Mouse (Mus musculus): ENCODE results near the gene Galm. TPM values are rescaled to one million over a fixed set of nuclear protein-coding genes. Genes with fewer than 3 reads are reported as not detected.

The Galm gene
- total and polyA plus RNA-seq, 3 experiments = 0.15 TPM; not detected in 2

DNA sequence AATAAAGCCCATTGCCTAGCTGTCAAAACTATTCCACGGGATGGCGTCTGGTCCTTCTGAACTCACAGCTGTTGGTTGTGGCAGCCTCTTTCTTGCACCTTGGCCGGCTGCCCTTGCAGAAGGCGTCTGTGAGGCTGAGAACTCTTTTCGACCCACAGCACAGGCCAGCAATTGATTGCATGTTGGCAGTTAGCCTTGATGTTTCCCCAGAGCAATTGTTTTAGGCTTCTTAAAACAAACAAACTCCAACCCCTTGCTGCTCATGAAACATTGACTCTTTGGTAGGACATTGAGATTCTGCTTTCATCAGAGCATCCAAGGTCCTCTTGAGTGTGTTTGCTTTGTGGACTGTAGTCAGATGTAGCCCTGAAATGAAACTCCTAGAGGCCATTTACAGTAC, 33.2 kb downstream of the Galm start:
- Histone ChIP-seq H3K36me3 (ENCODE audit: control insufficient read depth in 1 of 2, insufficient read depth in 2 of 2, low read length in 2 of 2) (no peaks in the 10 kb centered on the region), H3K79me2 (ENCODE audit: control insufficient read depth, insufficient read depth, low read length, poor library complexity) (no peaks in the 10 kb centered on the region), H3K4me1 (ENCODE audit: control insufficient read depth in 1 of 2, insufficient read depth in 2 of 2, low read length in 2 of 2) (no peaks in the 10 kb centered on the region), H3K9me3 (replicated peaks; ENCODE audit: insufficient read depth, low read length) (no peaks in the 10 kb centered on the region), H3K4me3 (ENCODE audit: control insufficient read depth in 1 of 2, insufficient read depth in 1 of 2, low read depth in 2 of 2, low read length in 2 of 2) (no peak overlapping the region), H3K27me3 (ENCODE audit: control insufficient read depth in 1 of 2, insufficient read depth in 2 of 2, low read length in 2 of 2) (no peaks in the 10 kb centered on the region), H3K27ac (ENCODE audit: control insufficient read depth, low read depth, low read length) (no peak overlapping the region), H3K9ac (ENCODE audit: control insufficient read depth, low read depth, low read length, poor library complexity, severe bottlenecking) (no peak overlapping the region)
- TF ChIP-seq KAT2A (conservative IDR thresholded peaks at IDR 0.05; ENCODE audit: low read depth, low read length) (no peak), MAFK (IDR thresholded peaks at IDR 0.05; ENCODE audit: borderline replicate concordance, low read depth, low read length) (no peak), RAD21 (IDR thresholded peaks at IDR 0.05; ENCODE audit: low read depth, low read length) (no peak), GABPA (IDR thresholded peaks at IDR 0.05; ENCODE audit: low read depth, low read length) (no peak)
- DNase-seq (ENCODE audit: low read depth, low spot score) = no peak

DNA sequence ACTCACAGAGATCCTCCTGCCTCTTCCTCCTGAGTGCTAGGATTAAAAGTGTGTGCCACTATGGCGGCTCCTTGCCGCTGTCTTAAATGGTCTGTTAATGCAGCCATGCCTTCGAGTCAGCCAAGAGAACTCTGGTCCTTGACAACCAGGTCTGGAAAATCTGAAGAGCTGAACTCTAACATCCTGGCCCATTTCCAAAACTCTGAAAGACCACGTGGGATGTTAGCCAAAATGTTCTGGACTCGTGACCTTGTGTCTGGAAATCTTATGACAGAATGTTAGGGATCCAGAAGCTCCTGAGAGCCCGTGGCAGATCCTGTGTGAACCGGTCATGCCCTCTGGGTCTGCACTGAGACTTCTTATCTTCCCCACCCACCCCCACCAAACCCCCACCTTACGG, 36.7 kb downstream of the Galm start:
- Histone ChIP-seq H3K79me2 (ENCODE audit: control insufficient read depth, insufficient read depth, low read length, poor library complexity) (no peaks in the 10 kb centered on the region), H3K36me3 (ENCODE audit: control insufficient read depth in 1 of 2, insufficient read depth in 2 of 2, low read length in 2 of 2) (no peaks in the 10 kb centered on the region), H3K27ac (ENCODE audit: control insufficient read depth, low read depth, low read length) (no peak overlapping the region), H3K4me1 (ENCODE audit: control insufficient read depth in 1 of 2, insufficient read depth in 2 of 2, low read length in 2 of 2) (no peaks in the 10 kb centered on the region), H3K9ac (ENCODE audit: control insufficient read depth, low read depth, low read length, poor library complexity, severe bottlenecking) (no peak overlapping the region), H3K9me3 (replicated peaks; ENCODE audit: insufficient read depth, low read length) (no peaks in the 10 kb centered on the region), H3K4me3 (ENCODE audit: control insufficient read depth in 1 of 2, insufficient read depth in 1 of 2, low read depth in 2 of 2, low read length in 2 of 2) (no peak overlapping the region), H3K27me3 (ENCODE audit: control insufficient read depth in 1 of 2, insufficient read depth in 2 of 2, low read length in 2 of 2) (peaks cover 0 to 6% of the 10 kb centered on the region in 2 experiments; a peak in 3 of 4 replicates)
- DNase-seq (ENCODE audit: low read depth, low spot score) = no peak
- no peak for TF ChIP-seq GABPA (IDR thresholded peaks at IDR 0.05; ENCODE audit: low read depth, low read length)
- no peak for TF ChIP-seq E2F4 (IDR thresholded peaks at IDR 0.05; ENCODE audit: borderline replicate concordance, low read depth, low read length)
- TF ChIP-seq TCF12 (IDR thresholded peaks at IDR 0.05; ENCODE audit: low read depth, low read length) = no peak
- no peak for TF ChIP-seq NRF1 (IDR thresholded peaks at IDR 0.05; ENCODE audit: insufficient read depth, low read depth, low read length, poor library complexity, severe bottlenecking)
- TF ChIP-seq JUND (IDR thresholded peaks at IDR 0.05; ENCODE audit: low read depth, low read length) = no peak
- no peak for TF ChIP-seq CHD1 (IDR thresholded peaks at IDR 0.05; ENCODE audit: low read depth, low read length)
- TF ChIP-seq MXI1 (IDR thresholded peaks at IDR 0.05; ENCODE audit: low read depth, low read length) = no peak
- TF ChIP-seq POLR2AphosphoS2 (IDR thresholded peaks at IDR 0.05; ENCODE audit: low read length) = no peak
- TF ChIP-seq SMC3 (IDR thresholded peaks at IDR 0.05; ENCODE audit: low read depth, low read length) = no peak
- no peak for TF ChIP-seq UBTF (IDR thresholded peaks at IDR 0.05; ENCODE audit: borderline replicate concordance, insufficient read depth, low read depth, low read length)

DNA sequence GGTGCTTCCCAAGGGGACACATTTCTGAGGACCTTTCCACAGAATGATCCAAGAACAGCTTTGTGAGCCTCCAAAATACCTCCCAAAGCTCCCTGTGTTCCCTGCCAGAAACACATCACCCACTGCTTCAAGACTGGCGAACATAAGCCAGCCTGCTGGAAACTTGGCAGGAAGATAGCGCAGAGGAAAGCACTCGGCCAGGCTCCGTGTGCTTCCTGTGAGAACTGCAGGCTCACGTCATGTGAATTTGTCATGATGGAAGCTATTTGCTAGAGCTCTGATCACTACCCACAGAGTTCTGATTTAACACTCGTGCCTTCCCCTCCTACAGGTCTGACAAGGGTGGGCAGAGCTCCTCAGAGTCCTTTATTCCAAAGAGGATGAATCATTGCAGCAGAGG, 38.5 kb downstream of the Galm start:
- no peak for DNase-seq (ENCODE audit: low read depth, low spot score)
- H3K79me2 ChIP-seq (ENCODE audit: control insufficient read depth, insufficient read depth, low read length, poor library complexity) = no peaks in the 10 kb centered on the region
- peaks cover 0 to 6% of the 10 kb centered on the region in 2 experiments; a peak in 3 of 4 replicates for H3K27me3 ChIP-seq (ENCODE audit: control insufficient read depth in 1 of 2, insufficient read depth in 2 of 2, low read length in 2 of 2)
- no peak overlapping the region for H3K4me3 ChIP-seq (ENCODE audit: control insufficient read depth in 1 of 2, insufficient read depth in 1 of 2, low read depth in 2 of 2, low read length in 2 of 2)
- no peak overlapping the region for H3K9ac ChIP-seq (ENCODE audit: control insufficient read depth, low read depth, low read length, poor library complexity, severe bottlenecking)
- no peak overlapping the region for H3K27ac ChIP-seq (ENCODE audit: control insufficient read depth, low read depth, low read length)
- H3K9me3 ChIP-seq (replicated peaks; ENCODE audit: insufficient read depth, low read length) = no peaks in the 10 kb centered on the region
- no peaks in the 10 kb centered on the region for H3K4me1 ChIP-seq (ENCODE audit: control insufficient read depth in 1 of 2, insufficient read depth in 2 of 2, low read length in 2 of 2)
- no peaks in the 10 kb centered on the region for H3K36me3 ChIP-seq (ENCODE audit: control insufficient read depth in 1 of 2, insufficient read depth in 2 of 2, low read length in 2 of 2)
- TF ChIP-seq MEF2A (IDR thresholded peaks at IDR 0.05; ENCODE audit: extremely low read depth, insufficient replicate concordance, low read depth, low read length, poor library complexity, severe bottlenecking) (no peak), TAL1 (IDR thresholded peaks at IDR 0.05; ENCODE audit: low read length) (no peak), RAD21 (IDR thresholded peaks at IDR 0.05; ENCODE audit: low read depth, low read length) (no peak), MXI1 (IDR thresholded peaks at IDR 0.05; ENCODE audit: low read depth, low read length) (no peak), ZKSCAN1 (IDR thresholded peaks at IDR 0.05; ENCODE audit: low read depth, low read length) (no peak), BHLHE40 (IDR thresholded peaks at IDR 0.05; ENCODE audit: borderline replicate concordance, low read depth, low read length) (no peak), UBTF (IDR thresholded peaks at IDR 0.05; ENCODE audit: borderline replicate concordance, insufficient read depth, low read depth, low read length) (no peak), MYB (IDR thresholded peaks at IDR 0.05; ENCODE audit: low read depth, low read length) (no peak), ETS1 (IDR thresholded peaks at IDR 0.05; ENCODE audit: low read depth, low read length) (no peak), GABPA (IDR thresholded peaks at IDR 0.05; ENCODE audit: low read depth, low read length) (no peak), EP300 (IDR thresholded peaks at IDR 0.05; ENCODE audit: low read depth in 1 of 2, low read length in 2 of 2) (no peak), ELF1 (IDR thresholded peaks at IDR 0.05; ENCODE audit: low read depth, low read length) (no peak), ZNF384 (IDR thresholded peaks at IDR 0.05; ENCODE audit: low read depth, low read length) (no peak), USF1 (IDR thresholded peaks at IDR 0.05; ENCODE audit: low read depth, low read length) (no peak), SIN3A (IDR thresholded peaks at IDR 0.05; ENCODE audit: low read length) (no peak), ZC3H11A (IDR thresholded peaks at IDR 0.05; ENCODE audit: low read depth, low read length) (no peak), NELFE (IDR thresholded peaks at IDR 0.05; ENCODE audit: low read depth, low read length) (no peak)

Data from MEL (cell line).